Mouse (Mus musculus) brain, adult 2 months (tissue): ENCODE measurements around the gene Lrg1.

Source experiments
- DNase-seq: peaks from one replicate; pipeline ENCODE4 v3.0.0; 2011; ENCODE audit warnings: low read depth, low spot score

The Lrg1 gene

DNA sequence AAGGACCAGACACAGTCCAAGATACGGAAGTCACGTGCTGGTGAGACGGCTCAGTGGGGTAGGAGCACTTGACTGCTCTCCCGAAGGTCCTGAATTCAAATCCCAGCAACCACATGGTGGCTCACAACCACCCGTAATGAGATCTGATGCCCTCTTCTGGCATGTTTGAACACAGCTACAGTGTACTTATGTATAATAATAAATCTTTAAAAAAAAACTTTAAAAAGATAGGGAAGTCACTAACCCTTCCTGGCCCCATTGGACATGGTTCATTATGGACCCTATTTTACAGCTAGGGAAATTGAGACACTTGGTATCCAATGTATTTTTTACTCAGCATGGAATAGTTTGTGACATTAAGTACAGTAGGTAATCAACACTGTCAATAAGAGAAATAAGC is 44.3 kb downstream of the Lrg1 start:
- DNase-seq = no peak

DNA sequence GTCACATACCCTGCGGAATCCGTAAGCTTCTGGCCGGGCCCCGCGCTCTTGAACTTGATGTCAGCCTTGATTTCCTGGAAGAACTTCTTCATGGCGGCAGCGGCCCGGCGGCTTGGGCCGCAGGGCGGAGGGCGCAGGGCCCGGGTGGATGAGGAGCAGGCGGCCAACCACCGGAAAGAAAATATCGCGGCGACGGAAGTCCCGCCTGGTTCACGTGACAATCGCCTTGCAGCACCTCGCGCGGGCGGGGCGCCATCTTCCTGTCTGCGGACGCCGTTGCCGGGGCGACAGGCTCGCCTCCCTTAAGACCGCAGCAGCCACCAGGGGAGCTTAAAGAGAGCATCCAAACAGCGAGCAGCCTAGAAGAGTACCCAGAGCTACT is 47.0 kb downstream of the Lrg1 start, which contains the start of gene Ubxn6:
Gene Ubxn6 (minus strand): TSS at position 202 of the 382 bp plus-strand sequence.
- DNase-seq = peak; percentile 99

DNA sequence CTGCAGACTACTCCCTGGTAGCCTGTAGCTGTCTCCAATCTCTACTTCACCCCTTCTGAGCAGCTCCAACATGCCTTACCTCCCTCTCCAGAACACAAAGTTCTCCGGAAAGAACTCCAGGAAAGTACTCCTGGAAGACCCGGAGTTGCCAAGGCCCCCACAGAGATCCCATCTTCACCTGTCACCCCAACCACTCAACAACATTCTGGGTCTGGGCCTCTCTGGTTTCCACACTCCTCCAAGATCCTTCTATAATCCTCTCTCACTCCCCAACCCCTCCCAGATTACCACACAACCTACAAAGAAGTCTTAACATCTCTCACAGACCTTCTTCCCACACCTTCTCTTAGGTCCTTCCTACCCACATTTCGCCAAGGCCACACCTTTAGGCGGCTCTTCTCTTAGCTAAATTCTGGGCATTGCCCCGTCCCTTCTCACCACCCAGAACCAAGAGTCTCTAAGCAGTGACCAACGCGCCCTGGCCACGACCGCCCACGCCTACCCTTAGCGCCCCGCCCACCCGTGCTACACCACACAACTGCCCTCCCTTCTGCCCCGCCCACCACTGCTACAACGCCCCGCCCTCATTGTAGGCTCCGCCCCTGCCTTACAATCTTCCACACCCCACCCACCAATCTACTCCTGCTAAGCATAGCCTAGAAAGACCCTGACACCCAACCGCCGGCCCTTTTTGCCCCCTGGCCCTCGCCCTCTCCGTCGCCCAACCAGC is 47.5 kb downstream of the Lrg1 start:
- DNase-seq = peak; percentile 81

DNA sequence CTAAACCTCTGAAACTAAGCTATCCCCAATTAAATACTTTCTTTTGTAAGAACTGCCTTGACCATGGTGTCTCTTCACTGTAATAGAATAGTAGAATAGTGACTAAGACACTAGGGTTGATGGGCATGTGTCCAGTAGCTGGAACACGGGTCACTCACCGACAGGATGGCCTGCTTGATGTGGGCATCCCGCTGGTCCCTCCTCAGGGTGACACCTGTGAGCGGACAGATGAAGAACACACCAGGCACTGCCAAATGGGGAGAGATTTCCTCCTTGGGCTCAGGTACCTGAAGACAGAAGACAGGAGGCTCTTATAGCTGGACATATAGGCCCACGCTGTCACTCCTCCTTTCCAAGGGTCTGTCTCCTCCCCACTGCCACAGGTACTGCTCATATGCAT is 49.6 kb downstream of the Lrg1 start:
- no peak for DNase-seq

DNA sequence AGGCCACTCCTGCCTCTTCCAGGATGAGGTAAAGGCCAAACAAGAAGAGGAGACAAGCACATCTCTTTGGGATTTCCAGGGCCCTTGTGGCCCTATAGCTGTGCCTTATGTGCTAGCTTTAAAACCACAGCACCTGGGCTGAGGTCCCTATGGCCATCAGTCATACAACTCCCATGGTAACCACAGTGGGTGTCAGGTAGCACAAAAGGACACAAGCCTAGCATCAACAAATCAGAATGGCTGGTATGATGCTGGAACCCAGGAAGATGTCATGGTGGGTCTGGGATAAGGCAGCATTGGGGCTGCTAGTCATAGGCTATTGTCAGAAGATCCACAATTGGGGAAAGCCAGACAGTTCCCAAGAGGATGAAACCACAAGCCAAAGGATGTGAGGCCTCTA is 50.7 kb downstream of the Lrg1 start:
- no peak for DNase-seq
